Mouse (Mus musculus) megakaryocyte progenitor cell, adult 5-6 weeks (primary cell): ENCODE measurements around the gene Ankrd66. TPM values are rescaled to one million over a fixed set of nuclear protein-coding genes. Genes with fewer than 3 reads are reported as not detected.
A peak's percentile ranks its signal among the peaks of the same experiment; 100 is the strongest.
"Not testable (repeated sequence)": the region's sequence is repeated elsewhere in the genome, so short reads cannot be mapped to it uniquely, and the experiment has no call there.

ENCODE experiments used
- ATAC-seq: replicated peaks from 2 replicates; pipeline ENCODE4 v1.8.0; 2016; ENCODE audit warnings: mild to moderate bottlenecking, moderate TSS enrichment, inconsistent platforms; ENCODE audit not compliant: poor library complexity
- total RNA-seq, 2 experiments: library from RNA; stranded (forward) in 1 of 2; stranded (reverse) in 1 of 2; fragments of 157-497, 149-512 nt in 1 of 2; fragments of 200-1000 nt in 1 of 2; gene quantifications; 2 replicates each; pipeline versions ENCODE4 v1.2.3 to v1.2.4; 2015 to 2017

Gene Ankrd66
- total RNA-seq, 2 experiments from 2014 or later: not detected

DNA sequence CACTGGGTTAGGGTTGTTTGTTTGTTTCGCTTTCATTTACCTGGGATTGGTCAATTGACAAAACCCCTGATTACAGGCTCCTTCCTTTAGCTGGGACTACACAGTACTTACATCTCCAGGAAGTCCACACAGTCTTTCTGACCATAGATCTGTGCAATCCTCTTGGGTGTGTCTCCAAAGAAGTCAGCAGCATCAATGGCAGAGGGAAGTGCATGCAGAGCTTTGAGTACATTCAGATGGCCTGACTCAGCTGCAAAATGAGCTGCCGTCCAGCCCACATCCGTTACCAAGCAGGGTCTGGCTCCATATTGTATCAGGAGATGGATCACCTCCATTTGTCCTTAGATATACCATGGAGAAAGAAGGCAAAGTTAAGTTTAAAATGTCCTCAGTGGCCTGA lies 4.7 kb downstream of the Ankrd66 start:
- 0 out of 2 replicates have a peak, but pooled peaks have one; percentile 14 for ATAC-seq

DNA sequence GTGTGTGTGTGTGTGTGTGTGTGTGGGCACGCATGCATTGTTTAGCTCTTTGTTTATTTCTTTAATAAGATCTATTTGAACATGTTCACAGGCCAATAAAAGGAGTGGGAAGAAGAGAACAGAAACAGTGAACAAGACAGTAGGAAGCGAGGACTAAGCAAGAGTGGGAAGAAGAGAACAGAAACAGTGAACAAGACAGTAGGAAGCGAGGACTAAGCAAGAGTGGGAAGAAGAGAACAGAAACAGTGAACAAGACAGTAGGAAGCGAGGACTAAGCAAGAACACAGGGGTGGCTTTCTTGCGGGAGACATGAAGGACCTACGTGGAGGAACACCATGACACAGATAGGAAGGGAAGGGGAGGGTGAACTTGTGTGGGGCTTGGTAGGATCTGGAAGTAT lies 6.6 kb downstream of the Ankrd66 start:
- 0 out of 2 replicates have a peak, but pooled peaks have one; percentile 20 for ATAC-seq

DNA sequence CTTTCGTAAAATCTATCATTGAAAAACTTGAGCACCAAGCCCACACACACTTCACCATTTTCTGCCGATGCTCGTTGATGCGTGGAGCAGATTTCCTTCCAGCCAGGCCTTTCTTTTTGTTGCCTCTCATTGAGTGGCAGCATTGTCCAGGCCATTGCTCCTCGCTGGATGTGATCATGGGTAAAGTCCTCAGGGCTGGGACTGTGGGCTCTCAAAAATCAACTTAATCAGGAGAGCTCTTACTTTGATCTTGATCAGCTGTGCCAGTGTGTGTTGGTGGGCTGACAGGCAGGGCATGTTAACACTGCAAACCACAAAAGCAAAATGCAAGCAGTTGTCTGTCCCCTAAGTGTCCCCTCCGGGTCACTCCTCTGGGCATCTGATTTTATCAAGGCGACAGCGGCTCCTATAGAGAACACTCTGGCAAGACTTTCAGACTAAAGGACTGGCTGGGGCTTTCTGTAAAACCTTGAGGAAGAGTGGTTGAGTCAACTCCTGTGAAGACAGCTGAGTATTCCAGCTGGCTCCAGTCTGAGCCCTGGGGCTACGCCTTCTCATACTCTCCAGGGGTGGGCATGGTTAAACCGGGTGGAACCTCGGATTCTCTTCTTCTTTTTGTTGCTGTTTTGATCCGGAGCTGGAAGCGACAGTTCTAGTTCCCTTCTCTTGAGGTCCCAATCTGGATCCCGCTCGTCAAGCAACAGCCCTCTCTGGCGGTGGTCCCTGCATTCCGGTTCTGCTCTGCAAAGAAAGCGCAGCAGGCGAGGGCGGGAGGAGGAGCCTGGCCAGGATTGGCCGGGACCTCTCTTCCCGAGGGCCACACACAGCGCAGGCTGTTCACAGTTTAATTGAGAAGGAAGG lies 8.8 kb downstream of the Ankrd66 start:
- peak; percentile 72 for ATAC-seq

DNA sequence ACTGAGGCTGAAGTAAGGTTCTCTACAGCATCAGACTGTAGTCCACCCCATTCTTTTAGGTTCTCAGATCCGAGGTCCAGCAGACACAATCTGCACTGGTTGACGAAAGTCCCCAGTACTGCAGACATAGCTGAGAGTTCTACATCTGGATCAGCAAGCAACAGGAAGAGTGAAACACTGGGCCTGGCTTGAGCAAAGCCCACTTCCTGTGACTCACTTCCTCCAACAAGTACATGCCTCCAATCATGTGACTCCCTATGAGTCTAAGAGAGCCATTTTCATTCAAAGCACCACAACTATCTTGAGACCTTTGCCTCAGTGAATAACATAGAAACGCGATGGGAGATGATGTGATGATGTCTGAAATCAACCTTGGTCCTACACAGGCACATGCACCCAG lies 12.2 kb downstream of the Ankrd66 start:
- ATAC-seq: peak; percentile 46; the same call in 1 of the 2 replicates

DNA sequence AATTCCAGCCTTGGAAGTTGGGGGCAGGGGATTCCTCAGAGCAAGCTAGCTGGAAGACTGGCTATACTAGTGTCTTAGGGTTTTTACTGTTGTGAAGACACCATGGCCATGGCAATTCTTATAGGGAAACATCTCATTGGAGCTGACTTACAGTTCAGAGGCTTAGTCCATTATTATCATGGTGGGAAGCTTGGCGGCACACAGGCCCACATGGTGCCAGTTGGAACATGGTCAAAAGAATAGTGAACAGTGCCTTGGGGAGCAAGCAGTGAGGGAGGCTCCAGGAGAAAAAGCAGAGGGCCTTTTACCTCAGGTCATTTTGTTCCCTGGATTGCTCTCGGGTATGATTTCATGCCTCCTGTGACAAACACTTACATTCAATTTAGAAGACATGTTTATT lies 12.9 kb downstream of the Ankrd66 start:
- ATAC-seq: no peak

DNA sequence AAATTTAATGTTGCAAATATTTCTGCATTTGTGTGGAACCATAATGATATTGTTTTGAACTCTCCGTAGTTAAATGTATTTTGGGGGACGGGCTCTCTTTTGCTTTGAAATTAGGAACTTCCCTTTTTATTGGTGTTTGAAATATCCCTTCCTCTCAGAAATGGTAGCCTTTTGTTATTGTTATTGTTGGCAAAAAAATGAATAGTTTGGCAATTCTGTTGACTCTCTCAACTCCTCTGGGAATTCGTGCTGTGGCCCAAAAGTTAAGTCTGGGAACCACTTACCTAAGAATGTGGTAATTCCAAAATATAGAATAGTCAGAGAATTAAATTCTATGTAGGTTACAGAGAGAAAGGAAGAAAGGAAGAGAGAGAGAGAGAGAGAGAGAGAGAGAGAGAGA lies 23.3 kb downstream of the Ankrd66 start:
- ATAC-seq: no peak

DNA sequence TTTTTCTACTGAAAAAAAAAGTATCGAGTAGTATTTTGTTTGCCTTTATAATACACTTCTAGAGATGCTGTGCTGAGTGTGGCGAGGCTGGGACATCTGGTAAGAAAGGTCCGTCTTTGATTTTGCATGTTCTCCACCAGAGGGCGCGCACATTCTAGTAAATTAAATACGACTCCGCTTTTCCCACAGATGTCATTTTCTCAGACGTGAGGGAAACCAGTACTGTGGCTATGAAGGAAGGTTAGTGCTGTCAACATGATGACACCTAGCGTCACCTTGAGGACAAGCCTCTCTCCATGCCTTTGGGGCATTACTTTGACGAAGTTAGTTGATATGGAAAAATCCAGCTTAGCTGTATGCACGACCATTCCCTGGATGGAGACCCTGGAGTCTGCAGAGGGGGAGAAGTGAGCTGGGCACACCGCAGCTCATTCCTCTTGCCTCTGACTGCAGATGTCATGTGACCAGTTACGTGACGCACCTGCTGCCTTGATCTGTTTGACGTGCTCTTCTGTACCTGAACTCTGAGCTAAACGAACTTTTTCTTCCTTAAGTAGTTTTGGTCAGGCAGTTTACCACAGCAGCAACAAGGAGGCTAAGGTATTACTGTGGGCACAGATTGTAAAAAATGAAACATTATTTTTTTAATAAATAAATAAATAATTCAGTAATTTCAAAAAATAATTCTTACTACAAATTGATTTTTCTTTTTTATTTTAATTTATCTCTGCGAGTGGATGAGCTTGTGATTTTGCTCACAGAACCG lies 24.6 kb downstream of the Ankrd66 start:
- ATAC-seq: peak; percentile 91

DNA sequence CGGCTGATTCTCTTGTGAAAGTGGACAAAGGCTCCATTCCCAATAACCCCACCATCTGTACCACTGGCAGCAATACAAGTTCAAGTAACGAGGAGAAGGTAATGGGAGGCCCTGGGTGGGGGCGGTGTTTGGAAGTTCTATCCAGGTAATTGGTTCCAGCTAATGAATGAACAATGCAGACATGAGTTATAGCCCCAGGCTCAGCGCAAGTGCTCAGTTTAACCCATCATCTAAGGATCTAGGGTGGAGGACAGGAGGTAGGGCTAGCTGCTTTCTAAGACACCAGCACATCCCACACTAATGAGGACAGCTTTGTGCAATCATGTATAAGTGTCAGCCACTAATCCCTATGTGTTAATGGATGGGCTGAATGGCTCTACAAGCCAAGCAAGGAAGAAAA lies 32.7 kb downstream of the Ankrd66 start:
- no peak for ATAC-seq

DNA sequence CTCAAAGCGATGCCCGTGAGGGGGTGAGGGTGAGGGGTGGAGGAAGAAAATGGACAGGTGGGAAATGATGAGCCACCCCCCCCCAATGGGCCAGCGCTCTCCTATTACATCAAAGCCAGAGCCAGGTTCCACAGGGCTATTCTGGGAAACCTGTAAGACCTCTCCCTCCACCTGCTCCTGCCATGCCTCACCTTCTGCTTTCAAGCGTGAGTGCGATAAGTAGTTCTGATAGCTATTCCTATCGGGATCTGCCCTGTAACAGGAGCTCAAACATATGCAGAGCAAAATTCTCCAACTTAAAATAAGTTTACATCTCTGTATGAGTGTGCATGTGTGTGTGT lies 38.9 kb downstream of the Ankrd66 start:
- ATAC-seq: no peak

DNA sequence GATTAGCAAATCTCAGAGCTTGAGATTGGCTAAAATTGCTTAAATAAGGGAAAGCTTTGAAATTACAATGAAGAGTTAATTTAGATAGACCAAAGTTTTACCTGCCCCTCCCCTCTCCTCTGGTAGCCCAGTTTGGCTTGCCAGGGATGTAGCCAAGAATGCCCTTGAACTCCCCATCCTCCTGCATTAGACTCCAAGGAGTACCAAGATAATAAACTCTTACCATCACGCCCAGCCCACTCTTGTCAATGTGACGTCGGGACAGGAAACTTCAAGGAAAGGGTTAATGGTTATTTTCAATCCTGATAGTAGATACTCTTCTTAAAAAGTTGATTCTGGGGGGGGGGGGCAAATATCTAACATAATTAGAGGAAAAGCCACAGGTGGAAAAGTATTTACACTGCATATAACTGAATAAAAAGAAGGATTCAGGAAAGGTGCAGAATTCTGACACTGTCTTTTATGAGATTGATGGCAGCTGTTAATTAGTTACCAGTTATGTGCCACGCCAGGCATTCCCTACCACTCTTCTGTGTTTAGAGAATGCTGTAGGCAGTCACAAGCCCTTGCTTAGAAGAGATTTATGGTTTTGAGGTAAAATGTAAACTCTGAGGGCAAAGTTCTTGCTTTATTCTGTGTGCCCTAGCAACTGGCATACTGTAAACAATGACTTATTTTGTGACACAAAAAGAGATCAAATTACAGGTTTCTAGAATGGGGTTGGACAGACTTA lies 39.4 kb downstream of the Ankrd66 start:
- ATAC-seq: no peak

DNA sequence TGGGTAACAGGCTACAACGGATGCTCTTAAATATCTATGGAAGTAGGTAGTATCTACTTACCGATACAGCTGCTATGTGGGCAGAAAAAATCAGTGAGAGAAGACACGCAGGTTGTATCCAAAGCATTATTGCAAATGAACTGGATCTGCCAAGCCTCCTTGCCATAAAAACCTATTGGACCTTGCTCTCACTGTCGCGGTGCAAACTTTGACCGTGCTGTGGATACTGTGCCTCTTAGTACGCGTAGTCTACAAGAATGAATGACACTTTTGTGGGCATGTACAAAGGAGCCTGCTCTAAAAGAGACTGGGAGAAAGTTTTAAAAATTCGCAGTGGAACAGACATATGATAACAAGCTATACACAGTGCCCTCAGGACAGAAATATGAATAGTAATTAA lies 40.8 kb downstream of the Ankrd66 start, which contains the start of gene Mep1a:
TSS of gene Mep1a (minus strand) at position 221 of the 400 bp plus-strand sequence.
- ATAC-seq: no peak

DNA sequence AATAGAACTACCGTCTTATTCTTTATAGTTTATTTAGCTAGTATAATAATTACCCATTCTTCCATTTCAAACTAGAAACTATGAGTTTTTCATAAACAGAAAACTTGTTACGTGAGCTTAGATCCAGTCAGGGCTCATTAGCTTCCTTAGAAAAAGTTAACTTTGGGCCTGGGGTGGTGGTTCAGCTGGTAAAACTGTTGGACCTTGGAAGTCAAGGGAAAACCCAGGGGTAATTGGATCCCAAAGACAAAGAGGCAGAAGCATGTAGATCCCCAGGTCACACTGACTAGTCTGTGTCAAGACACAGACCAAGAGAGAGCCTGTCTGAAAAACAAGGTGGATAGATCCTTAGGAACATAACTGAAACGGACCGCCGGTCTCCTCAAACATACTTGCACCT lies 41.8 kb downstream of the Ankrd66 start:
- no peak for ATAC-seq

DNA sequence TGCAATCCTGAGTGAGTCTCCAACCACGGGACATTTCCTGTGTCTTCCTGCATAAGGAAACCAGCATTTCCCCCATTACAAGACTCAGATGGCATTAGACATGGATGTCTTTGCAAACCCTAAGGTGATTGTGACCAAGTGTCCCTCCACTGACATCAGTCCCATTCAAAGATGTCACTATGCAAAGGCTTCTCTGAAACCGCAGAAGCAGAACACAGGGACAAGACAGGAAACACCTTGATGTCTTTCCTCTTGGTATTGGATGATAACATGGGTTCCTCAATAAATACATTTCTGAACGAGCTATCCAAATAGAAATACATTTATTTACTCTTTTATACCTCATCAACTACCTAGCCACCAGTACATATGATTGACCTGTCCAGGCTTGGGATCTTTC lies 42.2 kb downstream of the Ankrd66 start:
- ATAC-seq: peak; percentile 39

DNA sequence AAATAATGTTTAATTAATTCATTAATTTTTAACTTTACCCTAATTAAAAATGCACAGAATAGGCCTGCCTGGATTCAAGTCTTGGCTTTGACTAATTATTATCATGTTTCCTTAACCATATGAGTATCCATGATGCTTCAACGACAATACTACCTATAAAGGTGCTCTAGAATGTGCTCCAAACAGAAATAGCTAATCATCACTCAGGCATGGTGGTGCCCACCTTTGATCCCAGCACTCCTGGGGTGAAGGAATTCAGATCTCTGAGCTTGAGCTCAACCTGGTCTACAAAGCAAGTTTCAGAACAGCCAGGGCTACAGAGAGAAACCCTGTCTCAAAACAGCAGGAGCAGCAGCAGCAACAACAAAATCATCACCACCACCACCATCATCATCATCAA lies 42.9 kb downstream of the Ankrd66 start:
- ATAC-seq: no peak

DNA sequence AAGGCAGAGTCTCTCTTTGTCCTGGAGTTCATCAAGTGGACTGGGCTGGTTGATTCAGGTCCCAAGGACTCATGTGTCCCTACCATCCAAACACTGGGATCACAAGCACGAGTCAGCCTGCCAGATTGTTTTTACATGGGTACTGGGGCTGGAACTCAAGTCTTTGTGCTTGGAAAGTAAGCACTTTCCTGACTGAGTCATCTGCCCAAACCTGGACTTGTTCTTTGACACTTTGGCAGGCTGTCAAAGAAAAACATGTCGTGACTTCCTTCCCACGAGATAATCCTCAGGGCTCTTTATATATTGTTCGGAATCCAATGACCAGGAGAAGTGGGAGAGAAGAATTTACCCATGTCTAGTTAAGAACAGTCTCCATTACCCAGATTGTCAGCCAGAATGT lies 45.9 kb downstream of the Ankrd66 start:
- no peak for ATAC-seq

DNA sequence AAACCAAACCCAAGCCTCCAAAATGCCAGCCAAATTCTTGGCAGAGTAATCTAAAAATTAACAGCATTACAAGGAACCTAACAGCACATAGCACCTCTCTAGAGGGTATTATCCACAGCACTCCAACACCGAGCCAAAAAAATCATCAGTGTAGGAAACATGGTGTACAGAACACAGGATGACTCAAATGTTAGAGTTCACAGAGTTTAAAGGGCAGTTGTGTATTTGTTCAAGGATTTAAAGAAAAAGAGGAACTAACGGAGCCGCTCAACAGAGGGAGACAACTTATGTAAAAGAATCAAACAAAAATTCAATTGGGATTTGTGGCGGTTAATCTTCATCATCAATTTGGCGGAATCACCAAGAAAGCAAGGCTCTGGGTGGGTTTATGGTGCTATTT lies 47.9 kb downstream of the Ankrd66 start:
- no peak for ATAC-seq

DNA sequence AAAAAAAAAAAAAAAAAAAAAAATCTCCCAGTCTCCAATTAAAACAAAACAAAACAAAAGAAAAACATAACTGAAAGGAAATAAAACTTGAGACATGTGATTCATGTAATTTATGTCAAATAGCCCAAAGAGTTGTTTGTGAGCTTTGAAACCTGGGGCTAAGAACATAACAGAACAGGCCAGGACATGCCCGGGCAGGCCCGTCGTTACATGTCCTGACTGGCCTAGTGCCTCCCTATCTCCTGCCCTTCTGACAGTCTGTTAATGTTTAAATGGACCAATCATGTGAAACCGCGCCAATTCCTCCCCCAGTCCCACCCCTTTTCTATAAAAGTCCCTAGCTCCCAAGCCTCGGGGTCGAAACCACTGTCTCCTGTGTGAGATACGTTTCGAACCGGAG lies 53.1 kb downstream of the Ankrd66 start:
- ATAC-seq: not testable (repeated sequence)

DNA sequence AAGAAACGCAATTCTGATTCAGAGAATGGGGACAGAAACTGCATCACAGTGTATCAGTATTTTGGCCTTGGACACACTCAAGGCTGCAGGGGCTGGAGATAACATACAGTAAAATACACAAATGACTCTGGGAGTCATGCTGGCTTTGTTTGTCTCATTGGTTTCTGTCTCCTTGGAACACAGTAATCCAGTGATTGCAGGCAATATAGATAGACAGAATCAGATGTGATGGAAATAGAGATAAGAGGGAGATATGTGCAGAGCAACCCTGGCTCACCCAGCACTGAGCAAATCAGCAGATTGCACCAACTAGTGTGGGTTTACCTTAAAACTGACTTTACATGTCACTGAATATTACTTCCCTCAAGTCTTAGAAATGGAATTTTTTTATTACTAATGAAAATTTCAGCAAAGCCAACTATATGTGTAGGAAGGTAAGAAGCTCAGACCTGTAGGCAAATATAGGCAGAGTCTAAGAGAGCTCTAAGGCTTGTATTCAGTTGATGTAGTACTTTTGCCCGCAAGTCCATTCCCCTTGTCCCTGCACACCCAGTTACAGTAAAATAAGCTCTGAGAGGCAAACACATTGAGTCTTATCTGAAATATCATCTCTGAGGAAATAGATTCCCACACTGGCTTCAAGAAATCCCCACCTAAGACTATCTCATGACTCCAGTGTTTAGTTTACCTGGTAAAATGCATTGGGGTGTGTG lies 54.8 kb downstream of the Ankrd66 start:
- no peak for ATAC-seq

DNA sequence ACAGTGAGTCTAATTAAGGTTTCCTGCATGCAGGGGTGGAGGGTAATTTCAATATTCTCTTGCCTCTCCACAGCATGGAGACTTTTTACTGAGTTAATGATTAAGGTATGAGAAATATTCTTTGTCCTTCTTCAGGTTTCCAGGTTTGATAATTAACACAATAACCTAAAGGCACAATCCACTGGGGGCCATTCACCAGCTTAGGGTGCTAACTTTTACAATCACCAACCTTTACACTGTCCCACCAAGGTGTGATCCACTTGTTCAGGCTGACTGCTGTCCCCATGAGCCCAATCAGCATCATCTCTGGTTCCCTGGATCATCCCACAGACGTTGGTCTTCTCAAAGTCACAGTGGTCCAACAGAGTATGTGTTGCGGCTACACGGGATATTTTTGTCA lies 57.5 kb downstream of the Ankrd66 start:
- no peak for ATAC-seq
